Mouse (Mus musculus) midbrain, embryonic 16.5 days (tissue): Measurements from ENCODE around the gene Zfp668. TPM values are rescaled to one million over a fixed set of nuclear protein-coding genes. Genes with fewer than 3 reads are reported as not detected.
A peak's percentile ranks its signal among the peaks of the same experiment; 100 is the strongest.
"Not testable (repeated sequence)": the region's sequence is repeated elsewhere in the genome, so short reads cannot be mapped to it uniquely, and the experiment has no call there.

Source experiments
- ATAC-seq: fragments of 200-750 bp; cut with Nextera tagmentation; 2 replicates; pipeline ENCODE4 v1.8.0; 2017; ENCODE audit warnings: moderate TSS enrichment
- H3K27ac ChIP-seq: fragments of 300-500 bp; sonication (generic); 2 replicates; pipeline ENCODE4 v1.5.1; 2014; ENCODE audit warnings: mild to moderate bottlenecking, low read length, mixed read lengths
- H3K27me3 ChIP-seq: fragments of 300-500 bp; sonication (generic); 2 replicates; pipeline ENCODE4 v1.6.1; 2014; ENCODE audit warnings: low read depth, low read length, mixed read lengths; ENCODE audit not compliant: control insufficient read depth, insufficient read depth
- H3K36me3 ChIP-seq: fragments of 300-500 bp; sonication (generic); 2 replicates; pipeline ENCODE4 v1.6.1; 2014; ENCODE audit warnings: mild to moderate bottlenecking, low read length, moderate library complexity, mixed read lengths; ENCODE audit not compliant: control insufficient read depth, insufficient read depth
- H3K4me1 ChIP-seq: fragments of 300-500 bp; sonication (generic); 2 replicates; pipeline ENCODE4 v1.6.1; 2014; ENCODE audit warnings: mild to moderate bottlenecking, low read length, mixed read lengths; ENCODE audit not compliant: control insufficient read depth, insufficient read depth
- H3K4me2 ChIP-seq: fragments of 300-500 bp; sonication (generic); 2 replicates; pipeline ENCODE4 v1.6.1; 2014; ENCODE audit warnings: mild to moderate bottlenecking, low read length, mixed read lengths
- H3K4me3 ChIP-seq: fragments of 300-500 bp; sonication (generic); 2 replicates; pipeline ENCODE4 v1.5.1; 2014; ENCODE audit warnings: low read depth, mild to moderate bottlenecking, low read length, moderate library complexity, mixed read lengths
- H3K9ac ChIP-seq: fragments of 300-500 bp; sonication (generic); 2 replicates; pipeline ENCODE4 v1.6.1; 2014; ENCODE audit warnings: low read depth, low read length, mixed read lengths
- H3K9me3 ChIP-seq: fragments of 300-500 bp; sonication (generic); replicated peaks from 2 replicates; pipeline ENCODE4 v1.6.1; 2014; ENCODE audit warnings: mild to moderate bottlenecking, low read length, mixed read lengths; ENCODE audit not compliant: control insufficient read depth, poor library complexity, severe bottlenecking
- WGBS: fragments of 180-500 bp; shearing (Covaris S2); extraction: QIAGEN DNeasy Blood & Tissue Kit; methylation state at CpG from one replicate; pipeline ENCODE4 v1.1.7; 2014; 5-methylcytosine and 5-hydroxymethylcytosine counted together
- polyA plus RNA-seq: library from polyadenylated mRNA; unstranded; fragments of >200 nt; fragmentation: Nextera tagmentation; extraction: Ambion mirVana; gene quantifications from 2 replicates; pipeline ENCODE4 v1.2.1, GENCODE M21; 2015

Zfp668 gene
- polyA plus RNA-seq, 1 experiment from 2014 or later = 37.8 TPM

DNA sequence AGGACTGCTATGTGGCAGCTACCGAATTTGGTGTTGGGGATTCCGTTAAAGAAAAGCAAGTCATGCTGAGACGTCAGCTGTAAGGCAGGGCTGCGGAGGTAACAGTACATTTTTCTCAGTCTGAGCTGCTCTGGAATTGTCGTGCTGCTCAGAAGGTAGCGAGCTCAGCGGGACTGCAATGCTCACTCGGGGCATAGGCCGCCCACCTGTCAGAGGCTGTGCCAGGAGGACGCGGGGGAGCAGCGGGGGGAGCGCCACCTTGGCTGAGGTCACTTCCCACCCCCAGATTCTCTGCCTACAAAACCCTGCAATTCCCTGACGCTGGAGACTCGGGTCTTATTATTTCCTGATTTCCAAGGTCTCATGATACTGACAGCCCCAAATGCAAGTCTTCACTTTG is 35.7 kb downstream of the Zfp668 start:
- no peaks in the 10 kb centered on the region for H3K27me3 ChIP-seq
- H3K4me3 ChIP-seq = peak overlapping the region; percentile 55
- H3K36me3 ChIP-seq = no peaks in the 10 kb centered on the region
- H3K9ac ChIP-seq = peak overlapping the region; percentile 74
- H3K27ac ChIP-seq = peak overlapping the region; percentile 88
- peak; percentile 9; the same call in 1 of the 2 replicates for ATAC-seq
- H3K4me2 ChIP-seq = peak overlapping the region; percentile 98
- H3K9me3 ChIP-seq = no peaks in the 10 kb centered on the region
- 4% methylated on average over 15 of the region's 15 CpGs for WGBS
- H3K4me1 ChIP-seq = peaks cover 14% of the 10 kb centered on the region; the same call in 1 of the 2 replicates

DNA sequence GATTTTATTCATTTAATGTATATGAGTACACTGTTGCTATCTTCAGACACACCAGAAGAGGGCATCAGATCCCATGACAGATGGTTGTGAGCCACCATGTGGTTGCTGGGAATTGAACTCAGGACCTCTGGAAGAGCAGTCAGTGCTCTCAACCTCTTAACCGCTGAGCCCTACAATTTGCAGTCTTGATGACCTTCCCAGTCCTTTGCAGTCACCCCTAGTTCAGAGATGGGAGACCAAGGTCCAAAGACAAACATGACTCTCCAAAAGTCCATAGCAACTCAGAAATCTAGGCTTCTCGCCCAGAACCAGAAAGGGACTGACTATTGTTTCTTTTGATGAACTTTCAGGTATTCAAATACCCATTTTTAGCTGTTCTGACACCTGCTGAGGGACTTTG is 36.6 kb downstream of the Zfp668 start:
- H3K4me3 ChIP-seq, H3K36me3 ChIP-seq, H3K9me3 ChIP-seq, H3K27me3 ChIP-seq, H3K27ac ChIP-seq, ATAC-seq, H3K9ac ChIP-seq, H3K4me2 ChIP-seq: not testable (repeated sequence)
- H3K4me1 ChIP-seq = peaks cover 14% of the 10 kb centered on the region; the same call in 1 of the 2 replicates
- 84% methylated on average over 2 of the region's 2 CpGs for WGBS

DNA sequence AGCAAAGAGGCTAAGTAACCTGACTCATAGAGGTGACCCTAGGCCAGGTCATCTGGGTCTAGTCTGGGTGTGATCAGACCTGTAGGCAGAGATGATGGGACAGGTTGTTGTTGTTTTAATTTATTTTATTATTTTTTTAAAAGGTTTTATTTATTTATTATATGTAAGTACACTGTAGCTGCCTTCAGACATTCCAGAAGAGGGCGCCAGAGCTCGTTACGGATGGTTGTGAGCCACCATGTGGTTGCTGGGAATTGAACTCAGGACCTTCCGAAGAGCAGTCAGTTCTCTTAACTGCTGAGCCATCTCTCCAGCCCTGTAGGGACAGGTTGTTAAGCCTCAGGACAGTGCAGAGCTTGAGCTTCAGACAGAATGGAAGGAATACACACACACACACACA is 38.8 kb downstream of the Zfp668 start:
- not testable (repeated sequence) for H3K4me3 ChIP-seq, H3K9ac ChIP-seq, H3K4me2 ChIP-seq, H3K36me3 ChIP-seq, H3K27ac ChIP-seq, H3K27me3 ChIP-seq, ATAC-seq, H3K9me3 ChIP-seq
- 73% methylated on average over 4 of the region's 4 CpGs for WGBS
- H3K4me1 ChIP-seq = peaks cover 12% of the 10 kb centered on the region; the same call in 1 of the 2 replicates

DNA sequence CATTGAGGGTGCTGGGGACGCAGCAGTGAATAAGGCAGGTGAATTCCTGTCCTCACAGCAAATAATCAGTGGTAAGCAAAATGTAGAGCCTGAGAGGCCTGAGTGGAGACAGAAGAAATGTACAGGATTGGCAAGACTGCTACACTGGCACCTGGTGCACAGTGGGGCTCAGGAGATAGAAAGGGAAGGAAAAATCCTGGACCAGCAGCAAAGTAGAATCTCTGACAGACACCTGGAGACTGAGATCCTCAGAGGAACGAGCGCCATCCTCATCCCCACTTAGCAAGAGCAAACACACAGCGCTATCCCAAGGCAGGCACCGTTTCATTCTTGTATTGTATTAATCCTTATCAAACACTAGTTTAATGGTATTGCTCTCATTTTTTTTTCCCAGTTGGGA is 39.2 kb downstream of the Zfp668 start:
- WGBS = 84% methylated on average over 5 of the region's 5 CpGs
- ATAC-seq = no peak
- H3K9me3 ChIP-seq = no peaks in the 10 kb centered on the region
- H3K4me2 ChIP-seq = no peak overlapping the region
- no peak overlapping the region for H3K27ac ChIP-seq
- no peak overlapping the region for H3K9ac ChIP-seq
- H3K27me3 ChIP-seq = no peaks in the 10 kb centered on the region
- H3K4me1 ChIP-seq = peaks cover 8% of the 10 kb centered on the region; the same call in 1 of the 2 replicates
- H3K36me3 ChIP-seq = no peaks in the 10 kb centered on the region
- no peak overlapping the region for H3K4me3 ChIP-seq

DNA sequence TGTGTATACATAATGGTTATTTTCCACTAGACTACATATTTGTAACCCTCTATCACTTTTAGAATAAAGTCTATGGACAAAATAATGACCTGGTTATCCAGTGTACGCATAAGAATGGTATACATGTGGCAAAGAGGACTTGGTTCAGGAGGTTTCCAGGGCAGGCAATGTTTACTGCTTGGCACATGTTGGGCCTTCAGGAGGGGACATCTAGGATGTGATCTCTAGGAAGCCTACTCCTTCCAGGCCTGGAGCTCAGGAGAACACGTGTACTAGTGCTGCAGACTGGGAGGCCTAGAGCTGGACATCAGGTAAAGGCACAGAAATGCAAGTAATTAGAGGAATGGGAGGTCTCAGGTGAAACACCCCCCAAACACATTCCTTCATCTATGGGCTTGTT is 41.1 kb downstream of the Zfp668 start:
- Histone ChIP-seq H3K4me1 (peaks cover 5% of the 10 kb centered on the region; the same call in 1 of the 2 replicates), H3K9ac (no peak overlapping the region), H3K4me3 (no peak overlapping the region), H3K36me3 (no peaks in the 10 kb centered on the region), H3K9me3 (no peaks in the 10 kb centered on the region), H3K27ac (no peak overlapping the region), H3K4me2 (no peak overlapping the region), H3K27me3 (no peaks in the 10 kb centered on the region)
- no peak for ATAC-seq
- WGBS = 77% methylated on average over 2 of the region's 2 CpGs

DNA sequence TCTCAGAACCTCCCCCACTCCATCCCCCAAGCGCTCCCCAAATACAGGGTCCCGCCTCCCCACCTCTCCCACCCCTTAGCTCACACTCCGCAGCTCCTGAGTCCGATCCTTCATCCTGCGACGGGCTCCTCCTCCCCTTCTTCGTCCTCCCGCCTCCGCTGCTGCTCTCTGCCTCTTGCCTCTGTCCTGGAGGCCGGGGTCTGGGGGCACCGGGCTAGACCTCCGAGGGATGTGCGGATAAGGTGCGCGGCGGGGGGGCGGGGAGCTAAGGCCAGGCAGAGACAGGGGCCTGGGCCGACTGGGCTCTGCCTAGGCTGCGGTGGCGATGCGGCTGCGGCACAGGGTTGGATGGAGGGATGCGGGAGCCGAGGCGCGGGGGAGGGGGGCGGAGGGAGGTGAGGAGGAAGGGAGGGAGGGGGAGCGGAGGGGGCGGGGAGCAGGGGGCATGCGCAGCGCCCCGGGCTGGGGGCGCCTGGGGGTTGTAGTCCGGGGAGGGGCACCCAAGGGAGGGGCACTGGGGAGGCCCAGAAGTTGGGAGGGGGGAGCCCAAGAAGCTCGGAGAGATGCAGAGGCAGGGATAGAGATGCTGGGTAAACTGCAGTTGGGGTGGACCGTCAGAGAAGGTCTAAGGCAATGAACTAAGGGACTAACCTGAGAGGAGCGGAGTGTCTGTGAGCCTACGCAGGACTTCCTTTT is 52.3 kb downstream of the Zfp668 start, which contains the start of the genes Stx4a and Stx1b:
Gene Stx4a (plus strand): TSS at position 119 of the 696 bp plus-strand sequence.
Gene Stx1b (minus strand): TSS at position 374 of the 696 bp plus-strand sequence.
- 3% methylated on average over 32 of the region's 38 CpGs for WGBS
- no peaks in the 10 kb centered on the region for H3K27me3 ChIP-seq
- H3K9ac ChIP-seq = peak within 1 kb of the TSS; percentile 98
- H3K4me3 ChIP-seq = peak within 1 kb of the TSS; percentile 85
- peak within 1 kb of the TSS; percentile 89 for H3K4me2 ChIP-seq
- H3K4me1 ChIP-seq = peaks cover 26% of the 10 kb centered on the region
- ATAC-seq = peak; percentile 91
- H3K36me3 ChIP-seq = no peaks in the 10 kb centered on the region
- peak within 1 kb of the TSS; percentile 91 for H3K27ac ChIP-seq
- no peaks in the 10 kb centered on the region for H3K9me3 ChIP-seq

DNA sequence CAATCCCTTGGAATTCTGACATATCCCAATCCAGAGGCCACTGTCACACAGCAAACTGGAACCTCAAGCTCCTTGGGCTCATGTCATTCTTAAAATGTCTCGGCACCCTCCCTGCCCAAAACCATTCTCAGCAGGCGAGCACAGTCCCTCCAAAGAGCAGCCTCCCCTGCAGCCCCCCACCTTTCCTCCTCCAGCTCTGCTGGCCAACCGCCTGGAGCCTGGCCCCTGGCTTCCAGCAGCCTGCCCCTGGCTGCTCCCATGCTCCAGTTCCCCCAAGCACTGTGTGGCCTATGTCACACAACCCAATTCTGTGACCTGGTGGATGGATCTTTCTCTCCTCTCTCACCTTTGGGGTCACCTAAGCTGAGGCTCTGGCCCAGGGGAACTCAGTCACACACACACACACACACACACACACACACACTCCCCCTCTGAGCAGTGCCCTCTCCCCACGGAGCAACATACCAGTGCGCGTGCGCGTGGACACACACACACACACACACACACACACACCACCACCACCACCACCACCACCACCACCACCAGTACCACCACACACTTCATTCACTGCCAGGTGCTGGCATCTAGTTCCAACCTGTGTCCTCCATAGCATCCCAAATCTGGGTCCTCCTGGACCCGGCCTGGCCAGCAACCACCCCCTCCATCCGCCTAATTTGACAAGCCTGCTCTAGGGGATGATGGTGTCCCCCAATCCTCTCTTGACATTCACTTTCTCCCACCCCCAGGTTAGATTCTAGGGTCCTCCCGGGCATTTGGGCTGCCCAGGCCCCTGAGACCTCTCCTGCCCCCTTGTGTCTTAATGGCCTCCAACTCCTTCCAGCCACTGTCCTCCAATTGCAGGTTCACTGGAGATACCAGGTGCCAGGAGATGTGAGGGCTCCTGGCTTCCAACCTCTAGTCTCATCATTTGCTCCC is 53.1 kb downstream of the Zfp668 start:
- peak overlapping the region; percentile 98 for H3K9ac ChIP-seq
- no peaks in the 10 kb centered on the region for H3K9me3 ChIP-seq
- WGBS = 53% methylated on average over 11 of the region's 11 CpGs
- H3K27ac ChIP-seq = peak overlapping the region; percentile 91
- peak overlapping the region; percentile 89 for H3K4me2 ChIP-seq
- peaks cover 26% of the 10 kb centered on the region for H3K4me1 ChIP-seq
- H3K4me3 ChIP-seq = peak overlapping the region; percentile 85
- H3K27me3 ChIP-seq = no peaks in the 10 kb centered on the region
- peak; percentile 33 for ATAC-seq
- H3K36me3 ChIP-seq = no peaks in the 10 kb centered on the region

DNA sequence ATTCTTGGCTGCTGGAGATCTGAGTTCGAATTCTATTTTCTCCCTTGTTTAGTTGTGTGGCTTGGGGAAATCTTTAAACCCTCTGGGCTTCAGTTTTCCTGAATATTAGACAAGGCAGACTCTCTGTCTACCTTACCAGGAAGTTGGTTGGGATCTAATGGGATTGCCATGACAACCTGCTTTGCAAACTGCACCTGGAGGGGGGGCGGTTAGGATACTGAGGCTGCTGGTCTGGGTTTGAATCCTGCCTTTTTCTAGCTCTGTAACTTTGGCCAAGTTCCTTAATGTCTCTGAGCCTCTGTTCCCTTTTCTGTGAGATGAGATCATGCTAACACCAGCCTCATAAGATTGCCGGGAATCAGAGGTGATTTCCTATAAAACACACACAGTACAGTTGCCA is 54.1 kb downstream of the Zfp668 start:
- H3K27me3 ChIP-seq = no peaks in the 10 kb centered on the region
- H3K9me3 ChIP-seq = no peaks in the 10 kb centered on the region
- no peak for ATAC-seq
- H3K9ac ChIP-seq = no peak overlapping the region
- 90% methylated on average over 3 of the region's 3 CpGs for WGBS
- H3K4me2 ChIP-seq = peak overlapping the region; percentile 89; the same call in 1 of the 2 replicates
- H3K4me3 ChIP-seq = no peak overlapping the region
- no peaks in the 10 kb centered on the region for H3K36me3 ChIP-seq
- H3K27ac ChIP-seq = no peak overlapping the region
- peaks cover 26% of the 10 kb centered on the region for H3K4me1 ChIP-seq
